Mouse (Mus musculus): ENCODE measurements around the gene Tmem182.

Gene Tmem182

GRCm38 (mm10) chr1:40797348-40797747, 8.1 kb upstream of the Tmem182 start:
- intact Hi-C loops (cut with DNase I), result no loop called here

GRCm38 (mm10) chr1:40799121-40799520, 6.3 kb upstream of the Tmem182 start:
- intact Hi-C loops (cut with DNase I), result no loop called here

GRCm38 (mm10) chr1:40800908-40801307, 4.5 kb upstream of the Tmem182 start:
- intact Hi-C loops (cut with DNase I), result no loop called here

GRCm38 (mm10) chr1:40802759-40803158, 2.6 kb upstream of the Tmem182 start:
- intact Hi-C loops (cut with DNase I), result loop anchor here (2.0 kb wide), 1 partner anchor 42 kb away; no protein-coding TSS in a partner anchor

GRCm38 (mm10) chr1:40804118-40804517, 1.3 kb upstream of the Tmem182 start:
- intact Hi-C loops (cut with DNase I), result no loop called here

DNA sequence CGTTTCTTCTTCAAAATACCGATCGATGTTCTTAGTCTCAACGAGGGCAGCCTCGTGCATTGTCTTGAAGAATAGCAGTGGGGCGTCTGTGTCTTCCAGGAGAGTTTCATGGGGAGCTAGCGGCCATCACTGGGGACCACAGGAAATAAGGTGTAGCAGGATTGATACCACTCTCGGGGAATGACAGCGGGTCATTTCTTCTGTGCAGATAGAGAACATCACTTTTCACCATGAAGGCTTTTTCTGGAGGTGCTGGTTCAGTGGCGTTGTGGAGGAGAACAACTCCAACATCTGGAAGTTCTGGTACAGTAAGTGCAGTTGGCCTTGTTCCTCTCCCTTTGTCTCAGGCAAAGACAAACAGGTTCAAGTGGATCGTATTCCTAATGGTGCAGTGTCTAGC, 490 bp downstream of the Tmem182 start:
- intact Hi-C loops (cut with DNase I), result no loop called here

GRCm38 (mm10) chr1:40808643-40809042, 3.2 kb downstream of the Tmem182 start:
- intact Hi-C loops (cut with DNase I), result no loop called here

GRCm38 (mm10) chr1:40815071-40815845, 9.9 kb downstream of the Tmem182 start:
- intact Hi-C loops (cut with DNase I), result no loop called here

- intact Hi-C loops (cut with DNase I), result no loop called here
Measured at GRCm38 (mm10) chr1:40824517-40824916, 19.1 kb downstream of the Tmem182 start.

DNA sequence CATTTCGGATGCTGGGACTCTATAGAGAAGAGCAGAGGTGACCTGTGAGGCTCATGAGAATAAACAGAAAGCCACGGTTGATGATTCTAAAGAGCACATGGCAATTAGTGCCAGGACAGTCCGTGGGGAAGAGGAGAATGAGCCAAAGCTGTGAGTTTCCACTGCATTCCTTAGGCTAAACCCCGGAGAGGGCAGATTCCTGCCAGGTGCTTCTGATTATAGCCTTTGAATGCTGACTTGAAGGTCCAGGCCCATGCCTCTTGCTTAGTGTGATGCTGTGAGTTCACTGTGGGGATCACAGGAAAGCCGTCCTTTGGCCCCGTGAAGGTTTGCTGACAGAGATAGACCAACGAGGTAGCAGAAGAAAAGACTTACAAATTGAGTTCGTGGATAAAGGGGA, 19.5 kb downstream of the Tmem182 start:
- intact Hi-C loops (cut with DNase I), result no loop called here

DNA sequence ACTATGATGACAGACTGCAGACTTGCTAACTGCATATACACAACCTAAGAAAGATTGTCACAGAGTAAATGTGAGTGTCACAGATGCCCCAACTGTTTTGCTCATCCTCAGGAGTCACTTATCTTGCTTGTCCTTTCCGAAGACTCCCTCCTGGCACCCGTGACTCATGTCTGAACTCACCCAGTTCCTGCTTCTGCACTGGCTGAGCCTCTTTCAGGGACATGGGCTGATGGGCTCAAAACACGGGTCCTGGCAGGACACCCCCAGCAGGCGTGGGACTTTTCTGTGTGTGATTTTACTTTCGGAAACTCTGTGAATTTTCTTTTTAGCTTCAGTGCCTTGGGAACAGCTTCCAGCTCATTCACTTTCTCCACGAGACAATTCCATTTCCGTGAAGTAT, 20.4 kb downstream of the Tmem182 start:
- intact Hi-C loops (cut with DNase I), result no loop called here

- intact Hi-C loops (cut with DNase I), result no loop called here
Measured at GRCm38 (mm10) chr1:40829213-40829914, 24.0 kb downstream of the Tmem182 start.

DNA sequence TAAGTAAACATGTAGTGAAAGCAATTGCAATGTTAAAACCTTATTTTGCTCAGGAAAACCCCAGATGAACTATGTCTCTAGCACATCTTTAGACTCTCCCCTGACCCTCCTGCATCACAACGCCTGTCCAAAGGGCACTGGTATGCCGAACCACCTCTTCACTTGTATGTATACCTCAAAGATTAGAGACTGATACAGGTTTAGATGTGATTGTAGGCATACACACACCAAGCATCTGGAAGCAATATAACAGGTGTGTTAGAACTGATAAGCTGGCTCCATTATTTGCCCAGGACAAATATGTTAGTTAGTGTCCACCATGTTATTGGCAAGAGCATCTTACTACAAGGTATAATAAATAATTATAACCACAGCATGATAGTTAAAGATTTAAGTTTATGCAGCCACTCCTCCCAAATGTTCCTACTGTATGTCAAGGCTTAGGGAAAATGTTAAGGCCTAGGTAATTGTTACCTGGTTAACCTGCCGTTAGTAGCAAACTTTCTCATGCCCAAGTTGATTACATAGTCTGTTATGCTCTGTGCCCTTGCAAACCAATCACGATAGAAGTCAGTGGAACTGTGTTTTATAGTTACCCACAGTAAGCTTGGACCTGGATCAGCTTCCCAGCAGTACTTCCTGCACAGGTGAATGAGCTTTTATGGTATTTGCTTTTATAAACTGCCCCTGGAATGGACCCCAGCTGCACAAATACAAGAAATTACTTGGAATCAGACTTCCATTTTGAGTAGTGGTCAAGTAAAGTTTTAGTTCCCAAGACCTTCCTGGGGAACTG, 25.5 kb downstream of the Tmem182 start:
- intact Hi-C loops (cut with DNase I), result no loop called here

GRCm38 (mm10) chr1:40835468-40835867, 30.1 kb downstream of the Tmem182 start:
- intact Hi-C loops (cut with DNase I), result no loop called here

- intact Hi-C loops (cut with DNase I), result no loop called here
Measured at GRCm38 (mm10) chr1:40840605-40841004, 35.2 kb downstream of the Tmem182 start.

DNA sequence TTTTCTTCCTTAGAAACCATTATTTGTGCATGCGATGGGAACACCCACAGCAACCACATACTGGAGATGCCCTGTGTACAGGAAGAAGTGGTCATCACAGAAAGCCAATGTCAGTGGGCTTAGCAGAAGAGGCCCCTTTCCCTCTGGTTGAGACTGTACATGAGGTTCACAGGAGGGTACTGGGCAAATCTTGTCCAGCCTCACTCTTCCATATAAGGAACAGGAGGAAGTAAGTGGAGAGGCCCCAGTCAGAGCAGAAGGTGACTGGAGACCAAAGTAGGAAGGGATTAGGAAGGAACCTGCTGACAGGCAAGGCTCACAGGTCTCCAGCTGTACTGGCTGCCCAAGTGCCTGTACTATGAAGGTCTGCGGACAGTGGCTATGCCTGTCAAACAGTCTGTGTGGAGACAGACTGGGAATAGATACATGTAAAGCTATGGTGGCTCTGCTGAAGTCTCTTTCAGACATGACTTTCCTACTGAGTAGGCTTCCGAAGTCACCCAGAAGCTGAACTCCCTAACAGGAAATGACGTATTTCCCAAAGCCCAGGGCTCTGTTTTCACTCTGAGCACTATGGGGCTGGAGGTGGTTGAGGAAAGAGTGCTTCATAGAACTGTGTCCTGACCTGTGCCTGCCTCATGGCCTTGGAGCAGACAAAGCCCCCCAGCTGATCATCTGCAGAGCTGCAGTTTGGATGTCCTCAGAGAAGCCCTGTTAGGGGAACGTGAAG, 35.8 kb downstream of the Tmem182 start:
- intact Hi-C loops (cut with DNase I), result no loop called here

GRCm38 (mm10) chr1:40844616-40845015, 39.2 kb downstream of the Tmem182 start:
- intact Hi-C loops (cut with DNase I), result loop anchor here (2.0 kb wide), 1 partner anchor 42 kb away; no protein-coding TSS in a partner anchor

DNA sequence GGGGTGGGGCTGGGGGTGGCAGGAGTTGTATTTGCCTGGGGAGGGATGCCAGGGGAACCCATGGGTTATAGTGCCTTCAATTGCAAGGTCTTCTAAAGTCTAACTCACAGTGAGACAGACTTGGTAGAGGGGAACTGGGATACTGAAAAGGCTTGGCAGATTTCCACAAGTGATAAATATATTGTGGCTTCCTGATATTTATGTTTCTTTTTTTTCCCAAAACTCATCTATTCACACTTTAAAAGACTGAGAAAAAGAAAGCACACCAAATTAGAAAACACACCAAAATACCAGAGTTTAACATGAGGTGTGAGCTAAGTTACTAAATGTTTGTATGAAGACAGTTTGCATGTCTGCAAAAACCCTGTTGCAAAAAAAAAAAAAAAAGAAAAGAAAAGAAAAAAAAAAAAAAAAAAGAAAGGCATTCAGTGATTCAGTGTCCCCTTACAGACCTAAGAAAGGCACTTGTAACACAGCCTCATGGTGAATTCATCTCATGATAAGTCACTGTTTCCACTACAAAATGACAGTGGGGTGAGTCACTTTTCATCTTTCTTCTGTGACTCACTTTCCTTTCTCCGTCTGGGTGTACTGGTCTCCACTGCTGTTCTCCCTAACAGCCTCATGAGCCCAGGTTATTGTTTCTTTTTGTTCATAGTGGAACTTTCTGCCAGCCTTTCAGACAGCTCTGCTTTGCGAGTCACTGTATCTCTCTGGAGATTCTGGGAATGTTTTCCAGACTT, 42.0 kb downstream of the Tmem182 start:
- intact Hi-C loops (cut with DNase I), result no loop called here

DNA sequence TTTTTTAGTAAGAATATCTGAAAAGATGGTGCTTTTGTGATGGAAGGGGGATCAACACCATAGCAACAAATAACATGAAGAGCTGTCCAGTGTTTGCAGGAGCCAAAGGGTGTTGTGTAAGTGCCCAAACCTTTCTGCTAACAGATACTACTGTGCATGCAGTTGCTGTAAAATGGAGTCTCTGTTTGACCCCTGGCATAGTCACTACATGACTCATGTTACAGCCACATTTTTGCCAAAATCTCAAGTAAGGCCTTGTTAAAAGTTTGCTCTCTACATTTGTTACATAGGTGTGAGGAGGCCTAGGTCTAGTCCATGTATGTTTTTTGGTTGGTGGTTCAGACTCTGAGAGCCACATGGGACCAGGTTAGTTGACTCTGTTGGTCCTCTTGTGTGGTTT, 45.9 kb downstream of the Tmem182 start:
- intact Hi-C loops (cut with DNase I), result no loop called here

DNA sequence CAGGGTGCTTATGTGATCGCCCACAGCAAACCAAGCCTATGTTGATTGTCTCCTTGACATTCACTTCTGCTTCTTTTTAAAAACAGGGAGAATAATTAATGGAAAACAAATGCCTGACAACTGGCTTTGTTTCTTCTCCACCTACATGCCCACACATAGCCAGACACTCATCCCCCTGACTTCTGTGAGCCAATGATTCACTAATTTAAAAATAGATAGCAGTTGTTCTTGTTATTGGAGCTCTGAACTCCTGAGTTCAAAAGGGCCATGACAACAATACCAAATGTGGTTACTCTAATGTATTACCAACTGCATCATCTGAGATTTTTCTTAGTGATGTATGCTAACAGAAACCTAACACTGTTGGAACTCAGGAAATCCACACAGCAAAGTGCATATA, 49.9 kb downstream of the Tmem182 start:
- intact Hi-C loops (cut with DNase I), result no loop called here
